Mouse (Mus musculus) monocyte, adult 5-6 weeks (primary cell): ENCODE results near the gene Gm14322. TPM values are rescaled to one million over a fixed set of nuclear protein-coding genes. Genes with fewer than 3 reads are reported as not detected.
"Not testable (repeated sequence)": the region's sequence is repeated elsewhere in the genome, so short reads cannot be mapped to it uniquely, and the experiment has no call there.

ENCODE experiments used
- ATAC-seq: fragments of 153-309, 156-312 bp; replicated peaks from 2 replicates; pipeline ENCODE4 v1.8.0; 2017; ENCODE audit warnings: mild to moderate bottlenecking; ENCODE audit not compliant: low TSS enrichment, insufficient number of reproducible peaks, severe bottlenecking, poor library complexity, low FRiP score
- total RNA-seq: library from RNA; stranded (forward); fragments of 200-1000, 200-491, 200-594 nt; gene quantifications from 3 replicates; pipeline ENCODE4 v1.2.3, GENCODE M21; 2017

The Gm14322 gene
- 0.29 TPM in 1 of 3 replicates, not detected in the others for total RNA-seq

DNA sequence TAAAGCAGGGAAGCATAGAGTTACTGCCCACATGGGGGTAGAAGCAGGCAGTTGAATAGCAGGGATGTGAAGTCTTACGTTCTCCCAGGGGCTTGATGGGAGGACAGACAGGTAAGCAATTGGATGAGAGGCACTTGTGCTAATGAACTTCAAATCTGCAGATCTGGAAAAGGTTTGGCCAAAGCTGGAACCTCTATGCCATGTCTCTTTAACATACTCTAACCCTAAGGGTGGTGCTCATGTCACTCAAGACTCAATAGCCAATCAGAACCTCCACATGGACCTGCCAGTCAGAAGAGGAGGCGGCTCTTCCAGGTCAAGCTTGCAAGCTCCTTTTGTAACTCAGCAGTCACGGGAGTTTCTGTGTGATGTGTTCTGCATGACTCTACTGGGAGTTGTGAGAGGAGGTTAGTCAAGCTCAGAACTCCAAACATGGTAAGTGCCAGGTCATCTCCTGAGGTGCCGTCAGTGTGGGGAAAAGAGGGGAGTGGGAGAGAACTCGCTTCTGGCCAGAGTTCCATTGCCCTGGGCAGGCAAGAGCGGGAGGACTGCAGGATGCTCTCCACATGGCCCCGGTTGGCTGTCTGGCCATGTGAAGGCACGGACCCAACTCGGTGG, at the start of gene Gm14322:
Gene Gm14322 (plus strand): TSS at position 348 of the 618 bp plus-strand sequence.
- not testable (repeated sequence) for ATAC-seq

DNA sequence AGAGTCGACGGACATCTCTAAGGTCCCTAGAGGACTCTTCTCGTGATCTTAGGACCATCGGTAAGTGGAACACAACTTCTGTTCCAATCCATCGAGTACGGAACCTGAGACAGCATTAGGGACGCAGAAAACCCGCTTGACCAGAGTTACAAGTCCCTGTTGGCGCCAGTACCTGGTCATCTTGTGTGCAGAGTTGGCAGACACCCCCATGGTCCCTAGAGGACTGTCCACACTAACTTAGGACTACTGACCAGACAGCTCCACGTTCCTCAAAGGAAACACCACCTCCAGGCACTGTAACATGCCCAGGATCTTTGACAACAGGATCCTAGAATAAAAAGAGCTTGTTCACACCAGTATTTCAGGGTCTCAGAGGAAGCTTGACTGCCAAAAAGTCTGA, 17.6 kb upstream of the Gm14322 start:
- ATAC-seq, result not testable (repeated sequence)

DNA sequence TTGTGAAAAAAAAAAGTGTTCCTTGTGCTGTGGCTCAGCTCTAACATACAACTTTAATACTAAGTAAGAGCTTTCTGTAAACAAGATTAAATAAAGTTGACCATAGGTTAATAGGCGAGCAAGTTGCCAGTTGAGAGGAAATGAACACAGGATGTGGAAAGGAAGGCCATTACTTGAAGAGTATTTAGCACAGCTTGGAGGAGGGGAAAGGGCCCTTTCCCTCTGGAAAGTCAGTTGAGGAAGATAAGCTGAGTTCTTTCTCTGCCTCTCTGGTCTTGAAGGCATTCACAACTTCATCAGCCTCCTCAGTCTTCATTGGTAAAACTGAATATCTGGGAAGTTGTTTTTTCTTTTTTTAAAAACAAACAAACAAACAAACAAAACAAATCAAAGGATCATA, 28.3 kb downstream of the Gm14322 start:
- not testable (repeated sequence) for ATAC-seq

DNA sequence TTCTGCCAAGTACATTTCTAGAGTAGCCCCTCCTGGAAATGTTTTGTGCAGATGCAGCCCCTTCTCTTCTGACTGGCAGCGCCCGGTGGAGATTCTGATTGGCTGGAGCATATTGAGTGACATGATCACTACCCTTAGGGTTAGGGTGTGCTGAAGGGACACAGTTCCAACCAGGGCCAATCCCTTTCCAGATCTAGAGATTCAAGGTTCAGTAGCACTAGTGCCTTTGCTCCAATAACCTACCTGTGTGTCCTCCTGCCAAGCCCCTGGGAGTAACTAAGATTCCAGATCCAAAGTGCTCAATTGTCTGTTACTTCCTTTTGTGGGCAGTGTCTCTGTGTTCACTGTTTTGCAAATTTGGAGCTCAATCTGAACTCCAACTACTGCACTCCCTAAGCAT, 47.1 kb downstream of the Gm14322 start:
- not testable (repeated sequence) for ATAC-seq

Other genes with a start within 250 kb of the Gm14322 start
- 0.32 to 0.57 TPM in 2 of 3 replicates, not detected in the other for gene Gm14406, start 181.1 kb upstream of the Gm14322 start, total RNA-seq
- gene Gm14325, start 81.0 kb downstream of the Gm14322 start, total RNA-seq, result 17.9 to 27.8 TPM (median 19.3 TPM) in 3 replicates
- gene Gm14327, start 137.8 kb downstream of the Gm14322 start, total RNA-seq, result not detected in 3 replicates
- 6.0 TPM in 1 of 3 replicates, not detected in the others for gene Zfp972, start 166.3 kb downstream of the Gm14322 start, total RNA-seq
- gene Gm14326, start 198.0 kb downstream of the Gm14322 start, total RNA-seq, result 28.8 to 63.4 TPM (median 57.4 TPM) in 3 replicates